Mouse (Mus musculus) heart, postnatal 0 days (tissue): ENCODE measurements around the gene 1700013H16Rik.

Experiments
- CTCF ChIP-seq: IDR thresholded peaks from 2 replicates; pipeline ENCODE4 v1.5.1; 2016; ENCODE audit warnings: antibody characterized with exemption, control low read depth, low read depth
- EP300 ChIP-seq: IDR thresholded peaks from 2 replicates; pipeline ENCODE4 v1.6.1; 2016; ENCODE audit warnings: antibody characterized with exemption, low read depth

DNA sequence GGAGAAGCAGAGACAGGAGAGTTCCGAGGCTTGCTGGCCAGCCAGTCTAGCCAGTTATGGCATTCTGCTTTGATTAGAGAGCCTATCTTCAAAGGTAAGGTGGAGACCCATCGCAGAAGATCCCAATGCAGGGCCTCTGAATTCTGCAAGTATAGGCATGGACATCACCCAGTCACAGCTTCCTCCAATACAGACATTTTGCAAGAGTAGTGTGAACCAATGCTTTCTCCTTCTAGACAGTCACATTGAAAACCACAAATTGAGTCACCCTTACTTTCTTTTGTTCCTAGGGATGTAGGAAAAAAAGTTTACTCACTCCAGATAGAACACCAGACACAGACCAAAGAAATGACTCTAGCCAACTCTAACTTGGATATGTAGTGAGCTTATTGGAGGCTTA lies 28.7 kb downstream of the 1700013H16Rik start:
- TF ChIP-seq CTCF: no peak
- no peak for TF ChIP-seq EP300
